Mouse (Mus musculus): ENCODE data around the gene Grap2. TPM values are rescaled to one million over a fixed set of nuclear protein-coding genes. Genes with fewer than 3 reads are reported as not detected.

Gene Grap2
- polyA plus RNA-seq, 1 experiment from 2014 or later = 3.0 TPM

- no peaks in the 10 kb centered on the region for H3K36me3 ChIP-seq (ENCODE audit: control insufficient read depth, insufficient read depth, low read length)
Measured at GRCm38 (mm10) chr15:80673337-80674095, 101.1 kb downstream of the Grap2 start.

GRCm38 (mm10) chr15:80674700-80675099 lies 102.3 kb downstream of the Grap2 start:
- no peak overlapping the region for H3K4me2 ChIP-seq (replicated peaks; ENCODE audit: low read depth, low read length)
- H3K9ac ChIP-seq (ENCODE audit: low read depth, low read length) = no peak overlapping the region
- H3K4me1 ChIP-seq (replicated peaks; ENCODE audit: control insufficient read depth, insufficient read depth, low read length) = peaks cover 3% of the 10 kb centered on the region
- H3K36me3 ChIP-seq (ENCODE audit: control insufficient read depth, insufficient read depth, low read length) = no peaks in the 10 kb centered on the region
- H3K27ac ChIP-seq (ENCODE audit: low read depth, low read length) = no peak overlapping the region
- H3K27me3 ChIP-seq (ENCODE audit: control insufficient read depth, insufficient read depth, low read length) = peaks cover 17% of the 10 kb centered on the region
- no peaks in the 10 kb centered on the region for H3K9me3 ChIP-seq (ENCODE audit: control insufficient read depth, low read length)
- ATAC-seq (ENCODE audit: low FRiP score) (no peak), DNase-seq (ENCODE audit: low spot score) (no peak)
- H3K4me3 ChIP-seq (ENCODE audit: low read depth, low read length) = no peak overlapping the region
- WGBS = 82% methylated on average over 6 of the region's 6 CpGs

More at GRCm38 (mm10) chr15:80673337-80674095, 101.1 kb downstream of the Grap2 start:
- 70% methylated on average over 4 of the region's 4 CpGs for WGBS
- Histone ChIP-seq H3K4me1 (replicated peaks; ENCODE audit: control insufficient read depth, insufficient read depth, low read length) (peaks cover 3% of the 10 kb centered on the region), H3K27me3 (ENCODE audit: control insufficient read depth, insufficient read depth, low read length) (peaks cover 17% of the 10 kb centered on the region), H3K9me3 (ENCODE audit: control insufficient read depth, low read length) (no peaks in the 10 kb centered on the region), H3K4me3 (ENCODE audit: low read depth, low read length) (no peak overlapping the region), H3K27ac (ENCODE audit: low read depth, low read length) (no peak overlapping the region), H3K4me2 (replicated peaks; ENCODE audit: low read depth, low read length) (no peak overlapping the region), H3K9ac (ENCODE audit: low read depth, low read length) (no peak overlapping the region)
- ATAC-seq (ENCODE audit: low FRiP score) (no peak), DNase-seq (ENCODE audit: low spot score) (no peak)

DNA sequence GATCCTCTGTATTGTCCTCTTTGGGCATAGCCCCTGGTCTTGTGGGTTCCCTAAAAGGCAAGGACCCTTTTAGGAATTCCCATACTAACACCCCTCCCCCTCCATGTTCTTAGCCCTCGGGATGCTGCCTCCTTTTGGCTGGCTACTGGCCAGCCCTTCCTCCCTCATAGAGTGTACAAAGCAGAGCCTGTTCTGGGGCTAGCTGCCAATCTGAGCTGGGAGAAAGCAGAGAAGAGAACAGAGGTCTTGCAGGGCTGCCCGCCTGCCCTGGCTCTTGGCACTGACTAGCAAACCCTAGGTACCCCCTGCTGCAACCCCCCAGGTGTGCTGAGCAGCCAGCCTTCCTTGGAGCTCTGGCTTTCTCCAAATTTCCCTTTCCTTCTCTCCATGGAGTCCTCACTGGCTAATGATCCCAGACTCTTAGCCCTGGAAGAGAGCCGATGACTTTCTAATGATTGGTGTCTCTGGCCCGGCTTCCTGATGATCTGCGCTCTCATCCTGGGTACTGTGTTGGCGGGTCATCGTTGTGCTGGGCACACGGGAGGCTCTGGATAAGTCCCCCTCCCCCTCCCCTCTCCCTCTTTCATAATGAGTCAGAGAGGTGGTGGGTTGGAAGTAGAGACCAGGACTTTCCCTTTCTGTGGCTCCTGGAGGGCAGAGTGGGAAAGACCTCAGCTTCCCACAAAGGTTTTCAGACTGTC lies 107.3 kb downstream of the Grap2 start:
- H3K27ac ChIP-seq (ENCODE audit: low read depth, low read length) = no peak overlapping the region
- ATAC-seq (ENCODE audit: low FRiP score) (no peak), DNase-seq (ENCODE audit: low spot score) (no peak)
- no peak overlapping the region for H3K4me3 ChIP-seq (ENCODE audit: low read depth, low read length)
- no peak overlapping the region for H3K9ac ChIP-seq (ENCODE audit: low read depth, low read length)
- no peaks in the 10 kb centered on the region for H3K36me3 ChIP-seq (ENCODE audit: control insufficient read depth, insufficient read depth, low read length)
- WGBS = 68% methylated on average over 8 of the region's 8 CpGs
- no peaks in the 10 kb centered on the region for H3K9me3 ChIP-seq (ENCODE audit: control insufficient read depth, low read length)
- no peak overlapping the region for H3K4me2 ChIP-seq (replicated peaks; ENCODE audit: low read depth, low read length)
- no peaks in the 10 kb centered on the region for H3K27me3 ChIP-seq (ENCODE audit: control insufficient read depth, insufficient read depth, low read length)
- peaks cover 3% of the 10 kb centered on the region; the same call in 1 of the 2 replicates for H3K4me1 ChIP-seq (replicated peaks; ENCODE audit: control insufficient read depth, insufficient read depth, low read length)

DNA sequence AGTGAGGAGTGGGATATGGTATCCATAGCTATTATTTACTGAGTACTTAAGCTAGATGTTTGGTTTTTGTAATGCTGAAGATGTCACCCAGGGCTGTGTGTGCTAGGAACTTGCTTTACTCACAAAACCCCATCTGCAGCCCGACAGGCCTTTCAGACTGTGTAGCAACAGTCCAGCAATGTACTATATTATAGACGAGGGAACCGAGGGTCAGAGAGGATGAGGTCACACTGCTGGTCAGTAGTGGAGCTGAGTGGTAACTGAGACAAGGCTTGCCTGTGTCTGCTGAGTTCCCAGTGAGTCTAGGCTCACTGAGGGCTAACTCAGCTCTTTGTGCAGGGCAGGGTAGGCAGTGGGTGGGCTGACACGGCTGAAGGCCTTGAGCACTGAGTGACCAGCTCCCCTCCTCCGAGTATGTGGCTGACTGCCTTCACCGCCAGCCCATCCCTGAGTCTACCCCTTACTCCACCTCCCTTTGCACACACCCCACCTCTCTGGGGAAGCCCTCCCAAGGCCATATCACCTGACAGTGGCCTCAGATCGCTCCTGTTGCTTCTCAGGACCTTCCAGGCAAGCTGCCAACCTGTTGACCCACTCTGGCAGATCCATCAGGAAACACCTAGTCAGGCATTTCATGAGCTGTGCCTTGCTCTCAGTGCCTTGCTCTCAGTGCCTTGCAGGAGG lies 108.1 kb downstream of the Grap2 start:
- no peak overlapping the region for H3K4me3 ChIP-seq (ENCODE audit: low read depth, low read length)
- no peaks in the 10 kb centered on the region for H3K36me3 ChIP-seq (ENCODE audit: control insufficient read depth, insufficient read depth, low read length)
- no peaks in the 10 kb centered on the region for H3K9me3 ChIP-seq (ENCODE audit: control insufficient read depth, low read length)
- H3K27ac ChIP-seq (ENCODE audit: low read depth, low read length) = no peak overlapping the region
- no peaks in the 10 kb centered on the region for H3K27me3 ChIP-seq (ENCODE audit: control insufficient read depth, insufficient read depth, low read length)
- no peak for DNase-seq (ENCODE audit: low spot score)
- no peak for ATAC-seq (ENCODE audit: low FRiP score)
- H3K4me1 ChIP-seq (replicated peaks; ENCODE audit: control insufficient read depth, insufficient read depth, low read length) = peaks cover 4% of the 10 kb centered on the region
- 59% methylated on average over 7 of the region's 7 CpGs for WGBS
- H3K4me2 ChIP-seq (replicated peaks; ENCODE audit: low read depth, low read length) = no peak overlapping the region
- H3K9ac ChIP-seq (ENCODE audit: low read depth, low read length) = no peak overlapping the region

DNA sequence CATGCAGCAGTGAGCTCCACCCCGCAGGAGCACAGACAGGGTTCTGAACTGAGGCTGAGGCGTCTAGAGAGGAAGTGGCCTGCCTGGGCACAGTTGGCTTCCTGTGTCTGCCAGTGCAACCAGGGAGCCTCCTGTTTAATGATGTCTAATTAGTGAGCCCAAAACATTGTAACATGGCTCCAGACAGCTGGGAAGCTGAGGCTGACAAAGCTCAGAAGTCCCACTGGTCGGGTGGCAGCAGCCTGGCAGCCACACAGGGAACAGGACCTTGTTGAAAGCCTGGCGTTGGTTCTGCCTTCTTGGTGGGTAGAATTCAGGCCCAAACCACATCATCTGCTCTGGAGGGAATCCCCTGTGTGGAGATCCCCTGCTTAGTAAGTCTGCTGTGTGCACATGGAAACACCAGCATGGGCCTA lies 109.1 kb downstream of the Grap2 start:
- ATAC-seq (ENCODE audit: low FRiP score) = no peak
- Histone ChIP-seq H3K4me1 (replicated peaks; ENCODE audit: control insufficient read depth, insufficient read depth, low read length) (peaks cover 6% of the 10 kb centered on the region), H3K9ac (ENCODE audit: low read depth, low read length) (no peak overlapping the region), H3K36me3 (ENCODE audit: control insufficient read depth, insufficient read depth, low read length) (no peaks in the 10 kb centered on the region), H3K27ac (ENCODE audit: low read depth, low read length) (no peak overlapping the region), H3K9me3 (ENCODE audit: control insufficient read depth, low read length) (no peaks in the 10 kb centered on the region), H3K4me3 (ENCODE audit: low read depth, low read length) (no peak overlapping the region), H3K27me3 (ENCODE audit: control insufficient read depth, insufficient read depth, low read length) (no peaks in the 10 kb centered on the region), H3K4me2 (replicated peaks; ENCODE audit: low read depth, low read length) (no peak overlapping the region)
- no peak for DNase-seq (ENCODE audit: low spot score)
- 82% methylated on average over 4 of the region's 4 CpGs for WGBS

DNA sequence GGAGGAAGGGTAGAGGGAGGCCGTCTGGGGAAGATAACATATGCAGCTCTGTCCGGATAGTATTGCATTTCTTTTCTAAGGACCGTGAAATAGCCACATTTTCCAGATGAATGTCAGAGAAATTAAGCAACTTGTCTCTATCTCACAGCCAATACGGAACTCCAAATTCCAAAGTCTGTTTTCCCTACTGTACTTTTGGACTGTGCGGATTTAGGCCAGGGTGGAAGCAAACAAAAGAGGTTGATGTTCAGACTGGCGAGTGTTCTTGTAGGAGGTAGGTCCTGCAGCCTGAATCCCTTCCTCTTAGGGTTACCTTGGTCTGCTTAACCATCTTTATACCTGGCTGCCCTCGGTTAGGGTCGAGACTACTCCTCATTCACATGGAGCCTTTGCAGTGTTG lies 109.9 kb downstream of the Grap2 start:
- Histone ChIP-seq H3K4me1 (replicated peaks; ENCODE audit: control insufficient read depth, insufficient read depth, low read length) (peaks cover 6% of the 10 kb centered on the region), H3K36me3 (ENCODE audit: control insufficient read depth, insufficient read depth, low read length) (no peaks in the 10 kb centered on the region), H3K27ac (ENCODE audit: low read depth, low read length) (no peak overlapping the region), H3K9ac (ENCODE audit: low read depth, low read length) (no peak overlapping the region), H3K4me2 (replicated peaks; ENCODE audit: low read depth, low read length) (no peak overlapping the region), H3K9me3 (ENCODE audit: control insufficient read depth, low read length) (no peaks in the 10 kb centered on the region), H3K27me3 (ENCODE audit: control insufficient read depth, insufficient read depth, low read length) (no peaks in the 10 kb centered on the region), H3K4me3 (ENCODE audit: low read depth, low read length) (no peak overlapping the region)
- ATAC-seq (ENCODE audit: low FRiP score) (no peak), DNase-seq (ENCODE audit: low spot score) (no peak)
- WGBS = 86% methylated on average over 8 of the region's 8 CpGs

GRCm38 (mm10) chr15:80683151-80683550 lies 110.8 kb downstream of the Grap2 start:
- WGBS = 85% methylated on average over 6 of the region's 6 CpGs
- Histone ChIP-seq H3K27me3 (ENCODE audit: control insufficient read depth, insufficient read depth, low read length) (no peaks in the 10 kb centered on the region), H3K4me3 (ENCODE audit: low read depth, low read length) (no peak overlapping the region), H3K4me1 (replicated peaks; ENCODE audit: control insufficient read depth, insufficient read depth, low read length) (peaks cover 6% of the 10 kb centered on the region), H3K9me3 (ENCODE audit: control insufficient read depth, low read length) (no peaks in the 10 kb centered on the region), H3K9ac (ENCODE audit: low read depth, low read length) (no peak overlapping the region), H3K27ac (ENCODE audit: low read depth, low read length) (no peak overlapping the region), H3K4me2 (replicated peaks; ENCODE audit: low read depth, low read length) (no peak overlapping the region), H3K36me3 (ENCODE audit: control insufficient read depth, insufficient read depth, low read length) (no peaks in the 10 kb centered on the region)
- ATAC-seq (ENCODE audit: low FRiP score) (no peak), DNase-seq (ENCODE audit: low spot score) (no peak)

- 50% methylated on average over 3 of the region's 3 CpGs for WGBS
- ATAC-seq (ENCODE audit: low FRiP score) (no peak), DNase-seq (ENCODE audit: low spot score) (no peak)
- Histone ChIP-seq H3K27ac (ENCODE audit: low read depth, low read length) (no peak overlapping the region), H3K27me3 (ENCODE audit: control insufficient read depth, insufficient read depth, low read length) (no peaks in the 10 kb centered on the region), H3K4me2 (replicated peaks; ENCODE audit: low read depth, low read length) (no peak overlapping the region), H3K9me3 (ENCODE audit: control insufficient read depth, low read length) (no peaks in the 10 kb centered on the region), H3K36me3 (ENCODE audit: control insufficient read depth, insufficient read depth, low read length) (no peaks in the 10 kb centered on the region), H3K4me3 (ENCODE audit: low read depth, low read length) (no peak overlapping the region), H3K4me1 (replicated peaks; ENCODE audit: control insufficient read depth, insufficient read depth, low read length) (peaks cover 6% of the 10 kb centered on the region), H3K9ac (ENCODE audit: low read depth, low read length) (no peak overlapping the region)
Measured at GRCm38 (mm10) chr15:80683990-80684389, 111.6 kb downstream of the Grap2 start.

Measured in hindbrain, embryonic 11.5 days (tissue).